Mouse (Mus musculus) midbrain, postnatal 0 days (tissue): ENCODE data around the gene Gm5901. TPM values are rescaled to one million over a fixed set of nuclear protein-coding genes. Genes with fewer than 3 reads are reported as not detected.
A peak's percentile ranks its signal among the peaks of the same experiment; 100 is the strongest.

ENCODE experiments used
- ATAC-seq: fragments of 200-750 bp; cut with Nextera tagmentation; 2 replicates; pipeline ENCODE4 v1.8.0; 2017; ENCODE audit warnings: moderate number of reproducible peaks, mild to moderate bottlenecking, moderate TSS enrichment, moderate library complexity; ENCODE audit not compliant: low FRiP score
- DNase-seq: peaks from one replicate; pipeline ENCODE4 v3.0.0-alpha.2; 2015; ENCODE audit warnings: low spot score
- H3K27ac ChIP-seq: fragments of 300-500 bp; sonication (generic); 2 replicates; pipeline ENCODE4 v1.5.1; 2014; ENCODE audit warnings: low read depth, mild to moderate bottlenecking, low read length, mixed read lengths
- H3K27me3 ChIP-seq: fragments of 300-500 bp; sonication (generic); 2 replicates; pipeline ENCODE4 v1.6.1; 2014; ENCODE audit warnings: low read length, control low read depth, mixed read lengths; ENCODE audit not compliant: insufficient read depth
- H3K36me3 ChIP-seq: fragments of 300-500 bp; sonication (generic); 2 replicates; pipeline ENCODE4 v1.6.1; 2014; ENCODE audit warnings: low read length, control low read depth, mixed read lengths; ENCODE audit not compliant: insufficient read depth
- H3K4me1 ChIP-seq: fragments of 300-500 bp; sonication (generic); 2 replicates; pipeline ENCODE4 v1.6.1; 2014; ENCODE audit warnings: mild to moderate bottlenecking, control low read depth, antibody characterized with exemption, low read length, mixed read lengths; ENCODE audit not compliant: insufficient read depth
- H3K4me2 ChIP-seq: fragments of 300-500 bp; sonication (generic); 2 replicates; pipeline ENCODE4 v1.6.1; 2014; ENCODE audit warnings: low read depth, mild to moderate bottlenecking, low read length, mixed read lengths; ENCODE audit not compliant: poor library complexity, severe bottlenecking
- H3K4me3 ChIP-seq: fragments of 300-500 bp; sonication (generic); 2 replicates; pipeline ENCODE4 v1.5.1; 2014; ENCODE audit warnings: low read depth, mild to moderate bottlenecking, low read length, moderate library complexity
- H3K9ac ChIP-seq: fragments of 300-500 bp; sonication (generic); replicated peaks from 2 replicates; pipeline ENCODE4 v1.6.1; 2014; ENCODE audit warnings: mild to moderate bottlenecking, low read length, moderate library complexity, mixed read lengths; ENCODE audit not compliant: poor library complexity, severe bottlenecking
- H3K9me3 ChIP-seq: fragments of 300-500 bp; sonication (generic); 2 replicates; pipeline ENCODE4 v1.6.1; 2016; ENCODE audit warnings: low read length, control low read depth
- CTCF ChIP-seq: IDR thresholded peaks from 2 replicates; pipeline ENCODE4 v1.5.1; 2016; ENCODE audit warnings: antibody characterized with exemption, mild to moderate bottlenecking
- WGBS: fragments of 180-500 bp; shearing (Covaris S2); extraction: QIAGEN DNeasy Blood & Tissue Kit; methylation state at CpG from one replicate; pipeline ENCODE4 v1.1.7; 2014; 5-methylcytosine and 5-hydroxymethylcytosine counted together
- polyA plus RNA-seq: library from polyadenylated mRNA; unstranded; fragments of >200 nt; fragmentation: Nextera tagmentation; extraction: Ambion mirVana; gene quantifications from 2 replicates; pipeline ENCODE4 v1.2.1, GENCODE M21; 2015
- total RNA-seq: library from RNA; depleted of rRNA; stranded (reverse); fragments of >200 nt; gene quantifications from 2 replicates; pipeline ENCODE4 v1.2.3, GENCODE M21; 2014; rRNA removed

Gm5901 gene
- total and polyA plus RNA-seq, 2 experiments from 2014 or later, result 0.57 TPM; not detected in 1

- no peaks in the 10 kb centered on the region for H3K36me3 ChIP-seq
- peak; percentile 85 for ATAC-seq
- H3K27ac ChIP-seq, result peak within 1 kb of the TSS; percentile 38; the same call in 1 of the 2 replicates
- no peaks in the 10 kb centered on the region for H3K9me3 ChIP-seq
- peaks cover 7% of the 10 kb centered on the region for H3K4me1 ChIP-seq
- DNase-seq, result peak; percentile 38
- under 1% methylated on average over 31 of the region's 31 CpGs for WGBS
- TF ChIP-seq CTCF, result peak; percentile 14; the same call in 1 of the 2 replicates
- H3K4me2 ChIP-seq, result peak within 1 kb of the TSS; percentile 84
- peak within 1 kb of the TSS; percentile 73 for H3K9ac ChIP-seq
- peak within 1 kb of the TSS; percentile 63 for H3K4me3 ChIP-seq
- 0 out of 2 replicates have a peak, but pooled peaks cover 3% of the 10 kb centered on the region for H3K27me3 ChIP-seq
Observed at GRCm38 (mm10) chr7:105425424-105426043, 50.7 kb downstream of the Gm5901 start, which contains the start of gene Cckbr. Cckbr (plus strand) TSS chr7:105425731.

DNA sequence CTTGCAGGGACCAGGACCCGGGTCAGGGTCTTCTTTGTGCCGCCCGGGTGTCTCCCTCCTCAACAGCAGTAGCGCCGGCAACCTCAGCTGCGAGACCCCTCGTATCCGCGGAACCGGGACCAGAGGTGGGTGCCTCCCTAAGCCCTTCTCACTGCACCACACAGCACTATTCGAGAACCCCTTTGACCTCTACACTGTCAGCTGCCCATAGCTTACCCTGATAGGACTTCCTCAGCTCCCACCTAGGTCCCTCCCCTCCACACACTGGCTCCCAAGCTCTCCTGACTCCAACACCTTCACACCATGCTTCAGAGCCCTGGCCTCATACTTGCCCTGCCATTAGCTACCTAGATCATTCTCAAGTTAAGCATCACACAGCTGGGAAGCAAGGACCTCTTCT lies 51.2 kb downstream of the Gm5901 start:
- H3K4me3 ChIP-seq, result peak overlapping the region; percentile 63
- H3K4me1 ChIP-seq, result peaks cover 7% of the 10 kb centered on the region
- H3K9me3 ChIP-seq, result no peaks in the 10 kb centered on the region
- H3K9ac ChIP-seq, result peak overlapping the region; percentile 73
- H3K4me2 ChIP-seq, result peak overlapping the region; percentile 84
- no peak for TF ChIP-seq CTCF
- no peak overlapping the region; the same call in 1 of the 2 replicates for H3K27ac ChIP-seq
- no peak for DNase-seq
- H3K36me3 ChIP-seq, result no peaks in the 10 kb centered on the region
- WGBS, result 2% methylated on average over 9 of the region's 11 CpGs
- 0 out of 2 replicates have a peak, but pooled peaks cover 3% of the 10 kb centered on the region for H3K27me3 ChIP-seq
- peak; percentile 36; the same call in 1 of the 2 replicates for ATAC-seq

Other genes starting within 250 kb of the Gm5901 start
- gene Olfr683, start 228.0 kb upstream of the Gm5901 start, total RNA-seq, result not detected in 2 replicates
- not detected in 2 replicates for gene Olfr683, start 228.0 kb upstream of the Gm5901 start, polyA plus RNA-seq
- not detected in 2 replicates for gene Olfr684, start 211.4 kb upstream of the Gm5901 start, total RNA-seq
- gene Olfr684, start 211.4 kb upstream of the Gm5901 start, polyA plus RNA-seq, result not detected in 2 replicates
- gene Olfr685, start 189.0 kb upstream of the Gm5901 start, total RNA-seq, result not detected in 2 replicates
- gene Olfr685, start 189.0 kb upstream of the Gm5901 start, polyA plus RNA-seq, result not detected in 2 replicates
- not detected in 2 replicates for gene Olfr686, start 167.6 kb upstream of the Gm5901 start, total RNA-seq
- gene Olfr686, start 167.6 kb upstream of the Gm5901 start, polyA plus RNA-seq, result not detected in 2 replicates
- not detected in 2 replicates for gene Olfr688, start 86.9 kb upstream of the Gm5901 start, total RNA-seq
- gene Olfr688, start 86.9 kb upstream of the Gm5901 start, polyA plus RNA-seq, result not detected in 2 replicates
- gene Olfr689, start 63.9 kb upstream of the Gm5901 start, total RNA-seq, result not detected in 2 replicates
- gene Olfr689, start 63.9 kb upstream of the Gm5901 start, polyA plus RNA-seq, result 0.05 TPM in 1 of 2 replicates, not detected in the other
- gene Olfr690, start 40.9 kb upstream of the Gm5901 start, total RNA-seq, result 0.22 and 1.4 TPM in 2 replicates
- not detected in 2 replicates for gene Olfr690, start 40.9 kb upstream of the Gm5901 start, polyA plus RNA-seq
- 0.76 and 2.6 TPM in 2 replicates for gene Olfr691, start 32.8 kb upstream of the Gm5901 start, total RNA-seq
- gene Olfr691, start 32.8 kb upstream of the Gm5901 start, polyA plus RNA-seq, result 0.09 and 0.26 TPM in 2 replicates
- gene Olfr692, start 6.8 kb upstream of the Gm5901 start, total RNA-seq, result not detected in 2 replicates
- 0.14 TPM in 1 of 2 replicates, not detected in the other for gene Olfr692, start 6.8 kb upstream of the Gm5901 start, polyA plus RNA-seq
- 33.4 and 35.8 TPM in 2 replicates for gene Fam160a2, start 25.0 kb downstream of the Gm5901 start, total RNA-seq
- gene Fam160a2, start 25.0 kb downstream of the Gm5901 start, polyA plus RNA-seq, result 37.3 and 37.6 TPM in 2 replicates
- 0.49 TPM in 1 of 2 replicates, not detected in the other for gene Cnga4, start 29.5 kb downstream of the Gm5901 start, total RNA-seq
- gene Cnga4, start 29.5 kb downstream of the Gm5901 start, polyA plus RNA-seq, result 0.21 and 0.26 TPM in 2 replicates
- gene Cckbr, start 50.7 kb downstream of the Gm5901 start, total RNA-seq, result 9.9 and 12.0 TPM in 2 replicates
- gene Cckbr, start 50.7 kb downstream of the Gm5901 start, polyA plus RNA-seq, result 6.3 and 7.7 TPM in 2 replicates
- 24.8 and 33.5 TPM in 2 replicates for gene Cavin3, start 107.3 kb downstream of the Gm5901 start, total RNA-seq
- gene Cavin3, start 107.3 kb downstream of the Gm5901 start, polyA plus RNA-seq, result 34.6 and 40.4 TPM in 2 replicates
- 162 and 182 TPM in 2 replicates for gene Smpd1, start 179.3 kb downstream of the Gm5901 start, total RNA-seq
- 115 and 127 TPM in 2 replicates for gene Smpd1, start 179.3 kb downstream of the Gm5901 start, polyA plus RNA-seq
- gene Apbb1, start 206.6 kb downstream of the Gm5901 start, total RNA-seq, result 391 and 571 TPM in 2 replicates
- 341 and 372 TPM in 2 replicates for gene Apbb1, start 206.6 kb downstream of the Gm5901 start, polyA plus RNA-seq
- gene Hpx, start 225.1 kb downstream of the Gm5901 start, total RNA-seq, result not detected in 2 replicates
- 0.20 TPM in 1 of 2 replicates, not detected in the other for gene Hpx, start 225.1 kb downstream of the Gm5901 start, polyA plus RNA-seq